Mouse (Mus musculus): ENCODE measurements around the gene Tmem258. TPM values are rescaled to one million over a fixed set of nuclear protein-coding genes. Genes with fewer than 3 reads are reported as not detected.
A peak's percentile ranks its signal among the peaks of the same experiment; 100 is the strongest.

Gene Tmem258
- polyA plus RNA-seq, 1 experiment from 2014 or later = 475 TPM

DNA sequence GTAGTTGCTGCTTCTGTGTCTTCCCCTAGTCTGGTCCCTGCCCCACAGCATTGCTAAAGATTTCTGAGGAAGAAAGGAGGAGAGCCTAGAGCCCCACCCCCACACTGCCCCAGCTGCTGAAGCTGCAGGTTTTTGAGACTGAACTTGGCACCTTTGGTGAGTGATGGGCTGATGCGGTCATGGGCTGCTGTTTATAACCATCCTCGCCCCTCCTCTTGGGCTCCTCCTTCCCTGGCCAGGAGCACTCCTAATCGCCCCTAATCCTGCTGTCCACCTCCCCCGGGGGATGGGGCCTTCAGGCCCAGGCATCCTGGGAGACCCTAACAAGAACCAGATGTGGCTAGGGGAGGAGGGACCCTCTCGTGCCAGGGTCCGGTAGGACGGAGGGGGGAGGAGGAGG lies 27.2 kb downstream of the Tmem258 start:
- H3K27ac ChIP-seq = no peak overlapping the region
- peak overlapping the region; percentile 45 for H3K9ac ChIP-seq
- H3K4me2 ChIP-seq (replicated peaks) = peak overlapping the region; percentile 28; the same call in 1 of the 2 replicates
- peaks cover 30% of the 10 kb centered on the region for H3K4me1 ChIP-seq
- H3K27me3 ChIP-seq = peaks cover 5% of the 10 kb centered on the region; the same call in 1 of the 2 replicates
- H3K4me3 ChIP-seq = no peak overlapping the region
- H3K36me3 ChIP-seq = no peaks in the 10 kb centered on the region
- ATAC-seq (ENCODE audit: low FRiP score, low read depth) = no peak
- 4% methylated on average over 7 of the region's 7 CpGs for WGBS
- no peaks in the 10 kb centered on the region for H3K9me3 ChIP-seq

GRCm38 (mm10) chr19:10231871-10232270 lies 28.1 kb downstream of the Tmem258 start:
- ATAC-seq (ENCODE audit: low FRiP score, low read depth) = no peak
- Histone ChIP-seq H3K36me3 (no peaks in the 10 kb centered on the region), H3K4me3 (no peak overlapping the region), H3K9ac (no peak overlapping the region), H3K4me2 (replicated peaks) (no peak overlapping the region), H3K4me1 (peaks cover 30% of the 10 kb centered on the region), H3K27ac (no peak overlapping the region), H3K27me3 (peaks cover 5% of the 10 kb centered on the region; the same call in 1 of the 2 replicates), H3K9me3 (no peaks in the 10 kb centered on the region)
- 9% methylated on average over 5 of the region's 5 CpGs for WGBS

DNA sequence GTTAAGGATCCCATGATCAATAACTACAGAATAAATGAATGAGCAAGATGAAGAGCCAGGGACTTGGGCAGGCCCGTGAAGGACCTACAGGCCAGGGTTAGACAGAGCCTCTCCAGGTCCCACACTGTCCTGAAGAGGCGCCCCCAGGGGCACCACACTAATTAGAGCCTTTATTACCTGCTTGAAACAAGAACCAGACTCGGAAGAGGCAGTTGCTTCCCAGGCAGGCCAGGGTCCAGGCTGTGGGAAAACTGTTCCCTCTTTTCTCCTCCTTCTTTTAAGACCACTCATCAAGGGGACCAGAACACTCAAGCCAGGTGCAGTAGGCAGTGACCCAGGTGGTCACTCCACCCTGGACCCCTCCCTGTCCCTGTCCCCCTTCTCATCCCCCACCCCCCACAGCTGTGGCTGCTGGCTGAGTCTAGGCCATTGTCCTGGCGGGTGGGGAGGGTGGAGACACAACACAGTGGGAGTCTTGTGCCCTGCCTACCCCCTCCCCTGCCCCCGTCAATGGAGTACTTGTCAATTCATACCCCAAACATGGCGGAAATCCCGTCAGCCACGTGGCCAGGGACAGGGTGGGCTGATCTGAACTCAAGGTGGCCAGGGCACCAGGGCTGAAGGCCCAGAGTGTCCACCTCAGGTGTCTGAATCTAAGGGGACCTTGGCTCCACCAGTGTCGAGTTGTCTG lies 28.7 kb downstream of the Tmem258 start:
- H3K4me3 ChIP-seq = no peak overlapping the region
- no peak overlapping the region for H3K27ac ChIP-seq
- H3K4me1 ChIP-seq = peaks cover 30% of the 10 kb centered on the region
- no peak overlapping the region for H3K4me2 ChIP-seq (replicated peaks)
- peaks cover 5% of the 10 kb centered on the region; the same call in 1 of the 2 replicates for H3K27me3 ChIP-seq
- H3K9ac ChIP-seq = no peak overlapping the region
- no peak for ATAC-seq (ENCODE audit: low FRiP score, low read depth)
- H3K36me3 ChIP-seq = no peaks in the 10 kb centered on the region
- no peaks in the 10 kb centered on the region for H3K9me3 ChIP-seq
- WGBS = 22% methylated on average over 9 of the region's 9 CpGs

- Histone ChIP-seq H3K9ac (no peak overlapping the region), H3K27me3 (peaks cover 12% of the 10 kb centered on the region), H3K36me3 (no peaks in the 10 kb centered on the region), H3K9me3 (no peaks in the 10 kb centered on the region), H3K27ac (no peak overlapping the region), H3K4me2 (replicated peaks) (no peak overlapping the region), H3K4me1 (peaks cover 44% of the 10 kb centered on the region), H3K4me3 (no peak overlapping the region)
- 78% methylated on average over 9 of the region's 9 CpGs for WGBS
- no peak for ATAC-seq (ENCODE audit: low FRiP score, low read depth)
Observed at GRCm38 (mm10) chr19:10235784-10236565, 32.2 kb downstream of the Tmem258 start.

GRCm38 (mm10) chr19:10238477-10238876 lies 34.7 kb downstream of the Tmem258 start:
- 66% methylated on average over 3 of the region's 3 CpGs for WGBS
- Histone ChIP-seq H3K9ac (no peak overlapping the region), H3K36me3 (no peaks in the 10 kb centered on the region), H3K27me3 (peaks cover 7% of the 10 kb centered on the region; the same call in 1 of the 2 replicates), H3K4me1 (peaks cover 31% of the 10 kb centered on the region), H3K27ac (no peak overlapping the region), H3K4me2 (replicated peaks) (no peak overlapping the region), H3K9me3 (no peaks in the 10 kb centered on the region), H3K4me3 (no peak overlapping the region)
- no peak for ATAC-seq (ENCODE audit: low FRiP score, low read depth)

- H3K27ac ChIP-seq = no peak overlapping the region
- peak overlapping the region; percentile 85 for H3K4me2 ChIP-seq (replicated peaks)
Observed at GRCm38 (mm10) chr19:10239419-10239818, 35.6 kb downstream of the Tmem258 start.

GRCm38 (mm10) chr19:10239975-10240653 lies 36.3 kb downstream of the Tmem258 start:
- 2% methylated on average over 26 of the region's 26 CpGs for WGBS
- Histone ChIP-seq H3K27me3 (peaks cover 7% of the 10 kb centered on the region; the same call in 1 of the 2 replicates), H3K4me3 (peak overlapping the region; percentile 54), H3K9ac (peak overlapping the region; percentile 71), H3K9me3 (no peaks in the 10 kb centered on the region), H3K27ac (no peak overlapping the region), H3K36me3 (no peaks in the 10 kb centered on the region), H3K4me1 (peaks cover 36% of the 10 kb centered on the region), H3K4me2 (replicated peaks) (peak overlapping the region; percentile 85)
- peak; percentile 58 for ATAC-seq (ENCODE audit: low FRiP score, low read depth)

More at GRCm38 (mm10) chr19:10239419-10239818, 35.6 kb downstream of the Tmem258 start:
- Histone ChIP-seq H3K4me3 (peak overlapping the region; percentile 54), H3K27me3 (peaks cover 7% of the 10 kb centered on the region; the same call in 1 of the 2 replicates), H3K36me3 (no peaks in the 10 kb centered on the region), H3K9ac (no peak overlapping the region), H3K4me1 (peaks cover 36% of the 10 kb centered on the region), H3K9me3 (no peaks in the 10 kb centered on the region)
- no peak for ATAC-seq (ENCODE audit: low FRiP score, low read depth)
- 23% methylated on average over 2 of the region's 2 CpGs for WGBS

- Histone ChIP-seq H3K27ac (no peak within 1 kb of the TSS), H3K36me3 (no peaks in the 10 kb centered on the region), H3K27me3 (peaks cover 7% of the 10 kb centered on the region; the same call in 1 of the 2 replicates), H3K4me2 (replicated peaks) (peak within 1 kb of the TSS; percentile 85), H3K4me1 (peaks cover 36% of the 10 kb centered on the region), H3K9ac (peak within 1 kb of the TSS; percentile 71), H3K4me3 (peak within 1 kb of the TSS; percentile 54), H3K9me3 (no peaks in the 10 kb centered on the region)
- 7% methylated on average over 43 of the region's 43 CpGs for WGBS
- ATAC-seq (ENCODE audit: low FRiP score, low read depth) = peak; percentile 76
Observed at GRCm38 (mm10) chr19:10240654-10241305, 37.0 kb downstream of the Tmem258 start, which contains the start of gene Myrf. Gene Myrf, minus strand, starts transcription at chr19:10240748.

DNA sequence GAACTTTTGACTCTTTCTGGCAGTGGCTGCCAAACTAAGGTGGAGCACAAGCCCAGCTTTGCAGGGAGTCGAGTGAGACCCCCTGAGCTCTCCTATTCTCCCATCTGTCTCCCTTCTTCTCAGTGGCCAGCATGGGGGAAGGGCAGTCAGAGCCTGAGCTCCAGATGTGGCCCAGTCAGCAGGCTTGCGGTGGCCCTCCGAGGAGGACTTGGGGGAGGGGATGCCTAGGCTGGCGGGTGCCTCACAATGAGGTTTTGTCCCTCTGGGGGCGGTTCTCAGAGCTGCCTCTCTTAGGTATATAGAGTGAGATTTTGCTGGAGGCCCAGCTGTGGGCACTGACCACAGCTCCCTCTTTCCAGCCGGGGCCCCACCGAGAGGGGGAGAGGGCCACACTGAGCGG lies 39.1 kb downstream of the Tmem258 start:
- H3K9ac ChIP-seq = no peak overlapping the region
- no peaks in the 10 kb centered on the region for H3K36me3 ChIP-seq
- WGBS = 15% methylated on average over 8 of the region's 8 CpGs
- H3K27ac ChIP-seq = no peak overlapping the region
- no peak overlapping the region for H3K4me3 ChIP-seq
- ATAC-seq (ENCODE audit: low FRiP score, low read depth) = no peak
- peaks cover 7% of the 10 kb centered on the region; the same call in 1 of the 2 replicates for H3K27me3 ChIP-seq
- H3K4me1 ChIP-seq = peaks cover 51% of the 10 kb centered on the region
- no peaks in the 10 kb centered on the region for H3K9me3 ChIP-seq
- H3K4me2 ChIP-seq (replicated peaks) = no peak overlapping the region

DNA sequence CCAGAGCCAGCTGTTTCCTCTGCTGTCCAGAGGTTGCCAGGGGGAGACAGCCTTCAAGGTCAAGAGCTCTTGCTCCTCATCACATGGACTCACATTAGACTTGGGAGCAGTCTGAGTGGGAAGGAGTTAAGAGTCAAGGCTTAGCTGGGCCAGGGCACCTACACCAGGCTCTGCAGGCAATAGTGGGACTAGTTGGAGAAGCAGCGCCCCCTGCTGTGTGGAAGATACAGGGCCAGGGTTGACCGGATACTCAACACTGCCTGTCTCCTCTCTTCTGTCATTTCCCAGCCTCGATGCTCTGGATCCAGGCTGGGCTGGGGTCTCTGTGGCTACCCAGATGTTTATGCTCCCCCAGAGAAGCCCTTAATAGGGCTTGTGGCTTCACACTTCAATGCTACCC lies 40.4 kb downstream of the Tmem258 start:
- Histone ChIP-seq H3K4me3 (no peak overlapping the region), H3K9me3 (no peaks in the 10 kb centered on the region), H3K27ac (no peak overlapping the region), H3K4me1 (peaks cover 52% of the 10 kb centered on the region), H3K27me3 (peaks cover 12% of the 10 kb centered on the region; the same call in 1 of the 2 replicates), H3K9ac (no peak overlapping the region), H3K4me2 (replicated peaks) (no peak overlapping the region), H3K36me3 (no peaks in the 10 kb centered on the region)
- 12% methylated on average over 3 of the region's 3 CpGs for WGBS
- no peak for ATAC-seq (ENCODE audit: low FRiP score, low read depth)

DNA sequence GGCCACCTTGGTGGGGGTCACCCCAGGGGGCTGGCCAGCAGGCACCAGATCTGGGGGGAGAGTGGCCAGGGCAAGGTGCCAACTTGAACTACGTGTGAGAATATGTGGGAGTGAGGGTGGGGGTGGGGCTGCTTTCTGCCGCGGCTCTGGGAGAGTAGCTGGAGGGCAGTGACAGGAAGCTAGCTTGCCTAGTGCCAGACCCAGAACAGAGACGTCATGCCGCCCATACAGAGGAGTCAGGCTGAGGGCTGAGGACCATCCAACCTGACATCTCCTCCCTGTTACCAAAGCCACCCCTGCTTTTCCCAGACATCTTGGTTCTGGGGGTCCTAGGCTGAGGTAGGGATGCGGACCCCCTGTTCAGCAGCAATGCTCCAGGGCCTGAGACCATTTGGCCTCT lies 43.4 kb downstream of the Tmem258 start:
- H3K4me2 ChIP-seq (replicated peaks) = no peak overlapping the region
- no peaks in the 10 kb centered on the region for H3K9me3 ChIP-seq
- H3K4me1 ChIP-seq = peaks cover 33% of the 10 kb centered on the region
- 24% methylated on average over 6 of the region's 6 CpGs for WGBS
- peak overlapping the region; percentile 58 for H3K9ac ChIP-seq
- peaks cover 18% of the 10 kb centered on the region; the same call in 1 of the 2 replicates for H3K27me3 ChIP-seq
- no peaks in the 10 kb centered on the region; the same call in 1 of the 2 replicates for H3K36me3 ChIP-seq
- H3K27ac ChIP-seq = no peak overlapping the region
- no peak overlapping the region for H3K4me3 ChIP-seq
- ATAC-seq (ENCODE audit: low FRiP score, low read depth) = no peak
